Mouse (Mus musculus): ENCODE data around the gene Mns1. TPM values are rescaled to one million over a fixed set of nuclear protein-coding genes. Genes with fewer than 3 reads are reported as not detected.
"Not testable (repeated sequence)": the region's sequence is repeated elsewhere in the genome, so short reads cannot be mapped to it uniquely, and the experiment has no call there.

The Mns1 gene
- polyA plus RNA-seq, 1 experiment, result 12.6 TPM

DNA sequence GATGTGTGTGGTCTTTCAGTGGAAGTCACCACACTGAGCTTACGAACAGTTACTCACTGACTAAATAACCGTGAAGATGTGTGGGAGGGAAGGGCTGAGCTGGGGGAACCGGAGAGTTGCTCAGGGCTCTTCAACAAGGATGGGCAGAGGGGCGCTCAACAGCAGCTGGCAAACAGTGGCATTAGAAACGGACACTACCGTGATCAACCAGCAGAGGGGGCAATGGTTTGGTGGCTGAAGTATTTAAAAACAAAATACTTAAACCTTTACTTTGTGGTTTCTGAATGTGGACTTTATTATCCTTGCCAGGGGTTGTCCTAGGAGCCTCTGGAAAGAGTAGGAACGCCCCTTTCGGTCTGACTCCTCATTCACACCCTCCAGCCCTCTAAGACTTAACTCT lies 10.2 kb downstream of the Mns1 start:
- Histone ChIP-seq H3K27ac (ENCODE audit: insufficient read depth, low read length) (no peak overlapping the region), H3K9me3 (replicated peaks; ENCODE audit: control insufficient read depth, insufficient read depth, low read length, poor library complexity, severe bottlenecking) (no peaks in the 10 kb centered on the region), H3K4me1 (ENCODE audit: control insufficient read depth, insufficient read depth, low read length) (no peaks in the 10 kb centered on the region), H3K27me3 (ENCODE audit: control insufficient read depth, insufficient read depth, low read length, poor library complexity, severe bottlenecking) (no peaks in the 10 kb centered on the region), H3K36me3 (ENCODE audit: control insufficient read depth, insufficient read depth, low read length, poor library complexity, severe bottlenecking) (peaks cover 3% of the 10 kb centered on the region; the same call in 1 of the 2 replicates), H3K9ac (ENCODE audit: low read depth, poor library complexity, severe bottlenecking) (no peak overlapping the region), H3K4me3 (ENCODE audit: low read depth, low read length) (no peak overlapping the region)
- TF ChIP-seq EP300 (IDR thresholded peaks at IDR 0.05; ENCODE audit: insufficient read depth, low read depth, low read length), result no peak
- TF ChIP-seq CTCF (IDR thresholded peaks at IDR 0.05; ENCODE audit: low read depth, low read length), result peak; percentile 52
- no peak for TF ChIP-seq POLR2A (IDR thresholded peaks at IDR 0.05; ENCODE audit: insufficient read depth, low read length)

DNA sequence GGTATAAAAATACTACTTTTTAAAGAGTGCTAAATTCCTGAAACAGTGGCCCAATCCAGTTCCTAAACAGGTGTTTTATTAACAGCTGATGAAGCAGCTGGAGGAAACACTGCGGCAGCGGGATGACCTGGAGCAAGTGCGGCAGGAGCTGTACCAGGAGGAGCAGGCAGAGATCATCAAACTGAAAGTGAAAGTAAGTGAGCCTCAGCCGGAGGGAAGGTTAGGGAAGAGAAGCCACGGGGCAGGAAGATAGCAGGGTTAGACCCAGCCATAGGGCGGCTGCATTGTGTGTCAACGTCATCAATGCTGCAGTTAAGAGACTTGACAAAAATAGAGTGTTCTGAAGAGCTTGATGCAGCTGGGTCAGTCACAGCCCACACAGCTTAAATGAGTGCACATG lies 11.6 kb downstream of the Mns1 start:
- Histone ChIP-seq H3K4me1 (ENCODE audit: control insufficient read depth, insufficient read depth, low read length) (no peaks in the 10 kb centered on the region), H3K36me3 (ENCODE audit: control insufficient read depth, insufficient read depth, low read length, poor library complexity, severe bottlenecking) (peaks cover 3% of the 10 kb centered on the region; the same call in 1 of the 2 replicates), H3K4me3 (ENCODE audit: low read depth, low read length) (no peak overlapping the region), H3K9ac (ENCODE audit: low read depth, poor library complexity, severe bottlenecking) (no peak overlapping the region), H3K9me3 (replicated peaks; ENCODE audit: control insufficient read depth, insufficient read depth, low read length, poor library complexity, severe bottlenecking) (no peaks in the 10 kb centered on the region), H3K27ac (ENCODE audit: insufficient read depth, low read length) (no peak overlapping the region), H3K27me3 (ENCODE audit: control insufficient read depth, insufficient read depth, low read length, poor library complexity, severe bottlenecking) (no peaks in the 10 kb centered on the region)
- TF ChIP-seq POLR2A (IDR thresholded peaks at IDR 0.05; ENCODE audit: insufficient read depth, low read length) (no peak), EP300 (IDR thresholded peaks at IDR 0.05; ENCODE audit: insufficient read depth, low read depth, low read length) (no peak), CTCF (IDR thresholded peaks at IDR 0.05; ENCODE audit: low read depth, low read length) (no peak)

GRCm38 (mm10) chr9:72449841-72450240 lies 12.0 kb downstream of the Mns1 start:
- Histone ChIP-seq H3K9ac (ENCODE audit: low read depth, poor library complexity, severe bottlenecking) (no peak overlapping the region), H3K27ac (ENCODE audit: insufficient read depth, low read length) (no peak overlapping the region), H3K36me3 (ENCODE audit: control insufficient read depth, insufficient read depth, low read length, poor library complexity, severe bottlenecking) (peaks cover 3% of the 10 kb centered on the region; the same call in 1 of the 2 replicates), H3K9me3 (replicated peaks; ENCODE audit: control insufficient read depth, insufficient read depth, low read length, poor library complexity, severe bottlenecking) (no peaks in the 10 kb centered on the region), H3K27me3 (ENCODE audit: control insufficient read depth, insufficient read depth, low read length, poor library complexity, severe bottlenecking) (no peaks in the 10 kb centered on the region), H3K4me1 (ENCODE audit: control insufficient read depth, insufficient read depth, low read length) (no peaks in the 10 kb centered on the region), H3K4me3 (ENCODE audit: low read depth, low read length) (no peak overlapping the region)
- TF ChIP-seq CTCF (IDR thresholded peaks at IDR 0.05; ENCODE audit: low read depth, low read length) (no peak), EP300 (IDR thresholded peaks at IDR 0.05; ENCODE audit: insufficient read depth, low read depth, low read length) (no peak), POLR2A (IDR thresholded peaks at IDR 0.05; ENCODE audit: insufficient read depth, low read length) (no peak)

DNA sequence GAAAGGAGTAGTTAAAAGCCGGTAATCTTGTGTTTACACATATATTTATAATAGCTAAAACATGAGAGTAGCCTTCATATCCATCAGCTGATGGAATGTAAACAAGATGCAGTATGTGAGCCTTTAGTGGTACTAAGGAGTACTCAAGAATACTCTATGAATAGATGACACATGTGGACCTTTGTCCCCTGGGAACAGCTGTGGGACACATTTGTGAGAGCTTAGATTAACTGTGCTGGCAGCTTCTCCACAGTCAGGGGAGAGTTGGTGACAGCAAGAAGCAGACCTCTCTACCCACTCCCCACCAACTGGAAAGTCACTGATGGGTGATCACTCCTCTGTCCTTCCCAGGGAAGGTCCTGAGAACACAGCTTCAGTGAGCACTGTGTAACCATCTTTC lies 12.6 kb downstream of the Mns1 start:
- Histone ChIP-seq H3K36me3 (ENCODE audit: control insufficient read depth, insufficient read depth, low read length, poor library complexity, severe bottlenecking) (peaks cover 5% of the 10 kb centered on the region; the same call in 1 of the 2 replicates), H3K4me3 (ENCODE audit: low read depth, low read length) (no peak overlapping the region), H3K9ac (ENCODE audit: low read depth, poor library complexity, severe bottlenecking) (no peak overlapping the region), H3K27me3 (ENCODE audit: control insufficient read depth, insufficient read depth, low read length, poor library complexity, severe bottlenecking) (no peaks in the 10 kb centered on the region), H3K4me1 (ENCODE audit: control insufficient read depth, insufficient read depth, low read length) (no peaks in the 10 kb centered on the region), H3K9me3 (replicated peaks; ENCODE audit: control insufficient read depth, insufficient read depth, low read length, poor library complexity, severe bottlenecking) (no peaks in the 10 kb centered on the region), H3K27ac (ENCODE audit: insufficient read depth, low read length) (no peak overlapping the region)
- TF ChIP-seq EP300 (IDR thresholded peaks at IDR 0.05; ENCODE audit: insufficient read depth, low read depth, low read length) (no peak), POLR2A (IDR thresholded peaks at IDR 0.05; ENCODE audit: insufficient read depth, low read length) (no peak), CTCF (IDR thresholded peaks at IDR 0.05; ENCODE audit: low read depth, low read length) (no peak)

DNA sequence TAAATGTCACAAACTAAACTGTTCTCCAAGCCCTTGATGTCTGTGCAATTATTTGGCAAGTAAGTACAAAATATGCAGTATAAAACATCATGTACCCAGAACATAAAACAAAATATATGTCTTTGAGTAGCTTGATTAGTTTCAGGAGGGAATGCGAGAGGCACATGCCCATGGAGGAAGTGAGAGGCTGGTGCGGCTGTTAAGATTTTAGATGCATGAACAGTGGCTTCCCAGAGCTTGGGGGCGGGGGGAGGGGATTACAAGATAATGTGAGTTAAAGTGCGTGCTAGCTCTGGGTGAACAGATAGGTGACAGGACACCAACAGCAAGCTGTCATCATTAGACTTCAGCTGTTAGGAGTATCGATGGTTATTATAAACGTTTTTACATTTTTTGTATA lies 13.3 kb downstream of the Mns1 start:
- H3K4me1 ChIP-seq (ENCODE audit: control insufficient read depth, insufficient read depth, low read length), result no peaks in the 10 kb centered on the region
- no peak overlapping the region for H3K9ac ChIP-seq (ENCODE audit: low read depth, poor library complexity, severe bottlenecking)
- H3K4me3 ChIP-seq (ENCODE audit: low read depth, low read length), result no peak overlapping the region
- H3K27me3 ChIP-seq (ENCODE audit: control insufficient read depth, insufficient read depth, low read length, poor library complexity, severe bottlenecking), result no peaks in the 10 kb centered on the region
- TF ChIP-seq POLR2A (IDR thresholded peaks at IDR 0.05; ENCODE audit: insufficient read depth, low read length) (no peak), EP300 (IDR thresholded peaks at IDR 0.05; ENCODE audit: insufficient read depth, low read depth, low read length) (no peak), CTCF (IDR thresholded peaks at IDR 0.05; ENCODE audit: low read depth, low read length) (no peak)
- H3K27ac ChIP-seq (ENCODE audit: insufficient read depth, low read length), result no peak overlapping the region
- no peaks in the 10 kb centered on the region for H3K9me3 ChIP-seq (replicated peaks; ENCODE audit: control insufficient read depth, insufficient read depth, low read length, poor library complexity, severe bottlenecking)
- H3K36me3 ChIP-seq (ENCODE audit: control insufficient read depth, insufficient read depth, low read length, poor library complexity, severe bottlenecking), result peaks cover 5% of the 10 kb centered on the region; the same call in 1 of the 2 replicates

DNA sequence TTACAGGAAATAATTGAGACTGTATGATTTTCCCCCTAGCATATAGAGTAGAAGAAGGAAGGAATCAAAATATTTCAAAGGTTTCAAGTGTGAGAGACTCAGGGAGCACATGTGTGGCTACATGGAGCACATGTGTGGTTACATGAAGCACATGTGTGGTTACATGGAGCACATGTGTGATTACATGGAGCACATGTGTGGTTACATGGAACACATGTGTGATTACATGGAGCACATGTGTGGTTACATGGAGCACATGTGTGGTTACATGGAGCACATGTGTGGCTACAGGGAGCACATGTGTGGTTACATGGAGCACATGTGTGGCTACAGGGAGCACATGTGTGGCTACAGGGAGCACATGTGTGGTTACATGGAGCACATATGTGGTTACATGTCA lies 16.5 kb downstream of the Mns1 start:
- not testable (repeated sequence) for H3K4me1 ChIP-seq (ENCODE audit: control insufficient read depth, insufficient read depth, low read length); H3K9me3 ChIP-seq (replicated peaks; ENCODE audit: control insufficient read depth, insufficient read depth, low read length, poor library complexity, severe bottlenecking); H3K27me3 ChIP-seq (ENCODE audit: control insufficient read depth, insufficient read depth, low read length, poor library complexity, severe bottlenecking); H3K9ac ChIP-seq (ENCODE audit: low read depth, poor library complexity, severe bottlenecking); H3K27ac ChIP-seq (ENCODE audit: insufficient read depth, low read length); H3K36me3 ChIP-seq (ENCODE audit: control insufficient read depth, insufficient read depth, low read length, poor library complexity, severe bottlenecking); H3K4me3 ChIP-seq (ENCODE audit: low read depth, low read length)

Data from ES-Bruce4 (cell line).